Mouse (Mus musculus): Measurements from ENCODE around the gene Gm47841. TPM values are rescaled to one million over a fixed set of nuclear protein-coding genes. Genes with fewer than 3 reads are reported as not detected.
A peak's percentile ranks its signal among the peaks of the same experiment; 100 is the strongest.

Gm47841 gene
- polyA plus RNA-seq, 1 experiment from 2014 or later = not detected

GRCm38 (mm10) chr15:101077001-101077812 is 30.0 kb upstream of the Gm47841 start:
- no peaks in the 10 kb centered on the region for H3K36me3 ChIP-seq (ENCODE audit: control insufficient read depth, insufficient read depth, low read length)
- H3K27ac ChIP-seq (replicated peaks) = peak overlapping the region; percentile 90
- H3K4me3 ChIP-seq (ENCODE audit: low read depth, low read length) = peak overlapping the region; percentile 78
- DNase-seq (ENCODE audit: low spot score) = no peak
- WGBS = 13% methylated on average over 34 of the region's 34 CpGs
- no peaks in the 10 kb centered on the region for H3K27me3 ChIP-seq (ENCODE audit: control insufficient read depth, insufficient read depth, low read length)
- H3K4me1 ChIP-seq (replicated peaks; ENCODE audit: control insufficient read depth, insufficient read depth) = 0 out of 2 replicates have a peak, but pooled peaks cover 2% of the 10 kb centered on the region
- ATAC-seq (ENCODE audit: low FRiP score, low TSS enrichment) = no peak
- peak overlapping the region; percentile 88 for H3K4me2 ChIP-seq (replicated peaks; ENCODE audit: low read depth)
- no peaks in the 10 kb centered on the region for H3K9me3 ChIP-seq (ENCODE audit: control insufficient read depth, low read length)
- TF ChIP-seq CTCF (IDR thresholded peaks at IDR 0.05; ENCODE audit: low read depth) (no peak), EP300 (optimal IDR thresholded peaks at IDR 0.05) (no peak)
- H3K9ac ChIP-seq (ENCODE audit: low read length) = peak overlapping the region; percentile 72

DNA sequence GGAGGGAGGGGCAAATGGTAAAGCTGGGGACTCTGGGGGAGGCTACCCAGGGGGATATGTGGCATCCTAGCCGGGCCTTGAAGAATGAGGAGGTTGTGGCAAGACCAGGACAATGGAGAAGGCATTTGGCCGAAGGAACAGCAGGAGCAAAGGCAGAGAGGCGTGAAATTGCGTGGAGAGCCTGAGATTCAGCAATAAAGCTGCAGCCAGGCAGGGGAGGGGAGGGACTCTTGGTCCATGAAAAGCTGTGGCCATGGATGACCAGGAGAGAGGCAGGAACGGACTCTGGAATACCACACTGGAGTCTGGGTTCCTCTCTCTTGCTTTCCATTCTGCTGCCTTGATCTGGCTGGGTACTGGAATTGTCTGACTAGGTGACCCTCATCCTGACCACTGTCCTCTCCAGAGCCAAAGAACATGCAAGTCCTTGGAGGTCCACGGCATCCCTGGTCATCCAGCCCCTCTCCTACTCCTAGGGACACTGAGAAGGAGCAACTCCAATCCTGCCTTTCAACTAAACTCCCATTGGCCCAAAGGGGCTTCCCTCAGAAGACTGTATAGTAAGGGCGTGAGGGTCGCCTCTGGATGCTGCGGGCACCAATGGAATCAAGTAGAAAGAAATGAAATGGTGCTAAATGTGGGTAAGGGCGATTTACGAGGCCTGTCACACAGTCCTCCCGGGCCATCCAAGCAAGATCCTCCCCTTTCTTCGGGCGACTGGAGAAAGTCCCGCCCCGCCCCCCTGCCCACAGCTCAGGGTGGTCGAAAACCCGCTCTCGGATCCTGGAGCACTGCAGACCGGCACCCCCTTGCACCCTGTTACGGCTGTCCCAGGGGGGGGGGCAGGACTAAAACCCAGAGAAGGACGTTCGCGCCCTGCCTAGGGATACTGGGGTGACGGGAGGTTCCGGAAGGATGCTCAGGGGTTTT is 29.1 kb upstream of the Gm47841 start:
- Histone ChIP-seq H3K36me3 (ENCODE audit: control insufficient read depth, insufficient read depth, low read length) (no peaks in the 10 kb centered on the region), H3K27me3 (ENCODE audit: control insufficient read depth, insufficient read depth, low read length) (no peaks in the 10 kb centered on the region), H3K4me3 (ENCODE audit: low read depth, low read length) (peak overlapping the region; percentile 78), H3K9ac (ENCODE audit: low read length) (peak overlapping the region; percentile 72; the same call in 1 of the 2 replicates), H3K9me3 (ENCODE audit: control insufficient read depth, low read length) (no peaks in the 10 kb centered on the region), H3K4me2 (replicated peaks; ENCODE audit: low read depth) (peak overlapping the region; percentile 88), H3K4me1 (replicated peaks; ENCODE audit: control insufficient read depth, insufficient read depth) (peaks cover 2% of the 10 kb centered on the region; the same call in 1 of the 2 replicates), H3K27ac (replicated peaks) (no peak overlapping the region)
- 33% methylated on average over 26 of the region's 26 CpGs for WGBS
- TF ChIP-seq EP300 (optimal IDR thresholded peaks at IDR 0.05) (no peak), CTCF (IDR thresholded peaks at IDR 0.05; ENCODE audit: low read depth) (no peak)
- DNase-seq (ENCODE audit: low spot score) = no peak
- no peak for ATAC-seq (ENCODE audit: low FRiP score, low TSS enrichment)

- Histone ChIP-seq H3K4me1 (replicated peaks; ENCODE audit: control insufficient read depth, insufficient read depth) (peaks cover 2% of the 10 kb centered on the region; the same call in 1 of the 2 replicates), H3K4me3 (ENCODE audit: low read depth, low read length) (no peak overlapping the region), H3K27me3 (ENCODE audit: control insufficient read depth, insufficient read depth, low read length) (no peaks in the 10 kb centered on the region), H3K9me3 (ENCODE audit: control insufficient read depth, low read length) (no peaks in the 10 kb centered on the region), H3K27ac (replicated peaks) (no peak overlapping the region), H3K9ac (ENCODE audit: low read length) (no peak overlapping the region), H3K4me2 (replicated peaks; ENCODE audit: low read depth) (no peak overlapping the region), H3K36me3 (ENCODE audit: control insufficient read depth, insufficient read depth, low read length) (no peaks in the 10 kb centered on the region)
- DNase-seq (ENCODE audit: low spot score) (no peak), ATAC-seq (ENCODE audit: low FRiP score, low TSS enrichment) (no peak)
- 74% methylated on average over 5 of the region's 5 CpGs for WGBS
- TF ChIP-seq CTCF (IDR thresholded peaks at IDR 0.05; ENCODE audit: low read depth) = no peak
- no peak for TF ChIP-seq EP300 (optimal IDR thresholded peaks at IDR 0.05)
These were observed 28.5 kb upstream of the Gm47841 start for GRCm38 (mm10) chr15:101075656-101076055.

- 68% methylated on average over 4 of the region's 4 CpGs for WGBS
These were observed 28.0 kb upstream of the Gm47841 start for GRCm38 (mm10) chr15:101075150-101075549.

DNA sequence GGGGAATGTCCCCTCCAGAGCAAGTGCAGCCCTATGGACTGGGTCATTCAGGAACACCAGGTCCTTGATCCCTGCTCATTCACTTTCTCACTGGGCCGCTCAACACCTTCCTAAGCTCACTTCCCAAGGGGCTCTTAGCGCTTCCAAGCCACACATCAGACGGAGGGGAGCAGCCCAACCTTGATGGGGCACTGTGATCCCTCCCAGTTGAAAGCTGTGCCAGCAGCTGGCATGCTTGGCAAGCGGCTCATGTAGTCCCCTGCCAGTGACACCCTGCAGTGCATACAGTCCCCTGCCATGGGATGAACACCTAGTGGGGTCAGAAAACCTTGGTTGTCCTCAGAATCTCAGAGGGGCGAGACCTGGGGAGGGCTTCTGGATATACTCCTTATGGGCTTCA is 26.9 kb upstream of the Gm47841 start:
- peak overlapping the region; percentile 8; the same call in 1 of the 2 replicates for H3K27ac ChIP-seq (replicated peaks)
- no peaks in the 10 kb centered on the region for H3K9me3 ChIP-seq (ENCODE audit: control insufficient read depth, low read length)
- no peak overlapping the region for H3K9ac ChIP-seq (ENCODE audit: low read length)
- no peak overlapping the region for H3K4me2 ChIP-seq (replicated peaks; ENCODE audit: low read depth)
- ATAC-seq (ENCODE audit: low FRiP score, low TSS enrichment) (no peak), DNase-seq (ENCODE audit: low spot score) (no peak)
- TF ChIP-seq CTCF (IDR thresholded peaks at IDR 0.05; ENCODE audit: low read depth) (no peak), EP300 (optimal IDR thresholded peaks at IDR 0.05) (no peak)
- H3K27me3 ChIP-seq (ENCODE audit: control insufficient read depth, insufficient read depth, low read length) = no peaks in the 10 kb centered on the region
- H3K4me1 ChIP-seq (replicated peaks; ENCODE audit: control insufficient read depth, insufficient read depth) = peaks cover 10% of the 10 kb centered on the region; the same call in 1 of the 2 replicates
- no peak overlapping the region for H3K4me3 ChIP-seq (ENCODE audit: low read depth, low read length)
- 85% methylated on average over 5 of the region's 5 CpGs for WGBS
- H3K36me3 ChIP-seq (ENCODE audit: control insufficient read depth, insufficient read depth, low read length) = no peaks in the 10 kb centered on the region

More at GRCm38 (mm10) chr15:101075150-101075549, 28.0 kb upstream of the Gm47841 start:
- H3K36me3 ChIP-seq (ENCODE audit: control insufficient read depth, insufficient read depth, low read length) = no peaks in the 10 kb centered on the region
- ATAC-seq (ENCODE audit: low FRiP score, low TSS enrichment) (no peak), DNase-seq (ENCODE audit: low spot score) (no peak)
- no peak overlapping the region for H3K4me2 ChIP-seq (replicated peaks; ENCODE audit: low read depth)
- peaks cover 4% of the 10 kb centered on the region; the same call in 1 of the 2 replicates for H3K4me1 ChIP-seq (replicated peaks; ENCODE audit: control insufficient read depth, insufficient read depth)
- no peak overlapping the region for H3K9ac ChIP-seq (ENCODE audit: low read length)
- no peaks in the 10 kb centered on the region for H3K27me3 ChIP-seq (ENCODE audit: control insufficient read depth, insufficient read depth, low read length)
- H3K9me3 ChIP-seq (ENCODE audit: control insufficient read depth, low read length) = no peaks in the 10 kb centered on the region
- no peak overlapping the region for H3K4me3 ChIP-seq (ENCODE audit: low read depth, low read length)
- no peak for TF ChIP-seq EP300 (optimal IDR thresholded peaks at IDR 0.05)
- TF ChIP-seq CTCF (IDR thresholded peaks at IDR 0.05; ENCODE audit: low read depth) = 0 out of 2 replicates have a peak, but pooled peaks have one; percentile 18
- 0 out of 2 replicates have a peak overlapping the region, but pooled peaks have one; percentile 2 for H3K27ac ChIP-seq (replicated peaks)

Data from stomach, postnatal 0 days (tissue).